Mouse (Mus musculus): Measurements from ENCODE around the gene 4930513O06Rik. TPM values are rescaled to one million over a fixed set of nuclear protein-coding genes. Genes with fewer than 3 reads are reported as not detected.

4930513O06Rik gene
- not detected in 2 replicates for polyA plus RNA-seq (2016; fragmentation: Nextera tagmentation; extraction: Ambion mirVana)

GRCm38 (mm10) chrX:139085943-139086342 lies at the start of gene 4930513O06Rik:
Gene 4930513O06Rik (plus strand): TSS chrX:139086243.
- no peak for ATAC-seq (ENCODE audit: low FRiP score, low read depth)

GRCm38 (mm10) chrX:139037666-139038065 lies 48.4 kb upstream of the 4930513O06Rik start:
- no peak overlapping the region for H3K9ac ChIP-seq (replicated peaks)
- WGBS, result 90% methylated on average over 1 of the region's 1 CpGs

More at GRCm38 (mm10) chrX:139085943-139086342, at the start of gene 4930513O06Rik:
- Histone ChIP-seq H3K27me3 (no peaks in the 10 kb centered on the region; the same call in 1 of the 2 replicates), H3K9me3 (no peaks in the 10 kb centered on the region), H3K27ac (replicated peaks) (no peak within 1 kb of the TSS), H3K9ac (replicated peaks) (no peak within 1 kb of the TSS), H3K4me2 (replicated peaks) (no peak within 1 kb of the TSS), H3K4me1 (no peaks in the 10 kb centered on the region), H3K36me3 (no peaks in the 10 kb centered on the region), H3K4me3 (no peak within 1 kb of the TSS)
- 87% methylated on average over 1 of the region's 1 CpGs for WGBS

GRCm38 (mm10) chrX:139039314-139039713 lies 46.7 kb upstream of the 4930513O06Rik start:
- Histone ChIP-seq H3K9me3 (no peaks in the 10 kb centered on the region), H3K9ac (replicated peaks) (no peak overlapping the region), H3K36me3 (no peaks in the 10 kb centered on the region), H3K4me3 (no peak overlapping the region), H3K27me3 (peaks cover 6% of the 10 kb centered on the region; the same call in 1 of the 2 replicates), H3K4me2 (replicated peaks) (no peak overlapping the region), H3K4me1 (no peaks in the 10 kb centered on the region), H3K27ac (replicated peaks) (no peak overlapping the region)
- ATAC-seq (ENCODE audit: low FRiP score, low read depth), result no peak
- WGBS, result 73% methylated on average over 2 of the region's 2 CpGs

More at GRCm38 (mm10) chrX:139037666-139038065, 48.4 kb upstream of the 4930513O06Rik start:
- H3K4me3 ChIP-seq, result no peak overlapping the region
- H3K27ac ChIP-seq (replicated peaks), result no peak overlapping the region
- H3K4me1 ChIP-seq, result no peaks in the 10 kb centered on the region
- peaks cover 6% of the 10 kb centered on the region; the same call in 1 of the 2 replicates for H3K27me3 ChIP-seq
- no peak for ATAC-seq (ENCODE audit: low FRiP score, low read depth)
- H3K9me3 ChIP-seq, result no peaks in the 10 kb centered on the region
- no peaks in the 10 kb centered on the region for H3K36me3 ChIP-seq
- H3K4me2 ChIP-seq (replicated peaks), result no peak overlapping the region

- H3K36me3 ChIP-seq, result no peaks in the 10 kb centered on the region
- WGBS, result 82% methylated on average over 1 of the region's 1 CpGs
- H3K9me3 ChIP-seq, result no peaks in the 10 kb centered on the region
- no peak overlapping the region for H3K27ac ChIP-seq (replicated peaks)
- H3K4me3 ChIP-seq, result no peak overlapping the region
- no peaks in the 10 kb centered on the region for H3K4me1 ChIP-seq
- no peak for ATAC-seq (ENCODE audit: low FRiP score, low read depth)
- H3K9ac ChIP-seq (replicated peaks), result no peak overlapping the region
- H3K27me3 ChIP-seq, result peaks cover 6% of the 10 kb centered on the region; the same call in 1 of the 2 replicates
- H3K4me2 ChIP-seq (replicated peaks), result no peak overlapping the region
These were observed 44.9 kb upstream of the 4930513O06Rik start for GRCm38 (mm10) chrX:139041148-139041547.

GRCm38 (mm10) chrX:139051976-139052375 lies 34.1 kb upstream of the 4930513O06Rik start:
- WGBS, result 74% methylated on average over 1 of the region's 1 CpGs
- ATAC-seq (ENCODE audit: low FRiP score, low read depth), result no peak
- H3K27ac ChIP-seq (replicated peaks), result no peak overlapping the region
- no peaks in the 10 kb centered on the region for H3K9me3 ChIP-seq
- H3K4me1 ChIP-seq, result no peaks in the 10 kb centered on the region
- H3K4me2 ChIP-seq (replicated peaks), result no peak overlapping the region
- no peaks in the 10 kb centered on the region; the same call in 1 of the 2 replicates for H3K27me3 ChIP-seq
- no peak overlapping the region for H3K4me3 ChIP-seq
- no peak overlapping the region for H3K9ac ChIP-seq (replicated peaks)
- H3K36me3 ChIP-seq, result no peaks in the 10 kb centered on the region

- ATAC-seq (ENCODE audit: low FRiP score, low read depth), result no peak
- no peaks in the 10 kb centered on the region for H3K36me3 ChIP-seq
- H3K4me3 ChIP-seq, result no peak overlapping the region
- 71% methylated on average over 1 of the region's 1 CpGs for WGBS
- no peak overlapping the region for H3K4me2 ChIP-seq (replicated peaks)
- no peak overlapping the region for H3K9ac ChIP-seq (replicated peaks)
- no peaks in the 10 kb centered on the region for H3K4me1 ChIP-seq
- H3K9me3 ChIP-seq, result no peaks in the 10 kb centered on the region
- H3K27ac ChIP-seq (replicated peaks), result no peak overlapping the region
- H3K27me3 ChIP-seq, result no peaks in the 10 kb centered on the region; the same call in 1 of the 2 replicates
These were observed 32.9 kb upstream of the 4930513O06Rik start for GRCm38 (mm10) chrX:139053149-139053548.

GRCm38 (mm10) chrX:139064078-139064477 lies 22.0 kb upstream of the 4930513O06Rik start:
- H3K9ac ChIP-seq (replicated peaks), result no peak overlapping the region
- H3K36me3 ChIP-seq, result no peaks in the 10 kb centered on the region
- no peak overlapping the region for H3K27ac ChIP-seq (replicated peaks)
- H3K4me3 ChIP-seq, result no peak overlapping the region
- 86% methylated on average over 5 of the region's 5 CpGs for WGBS
- H3K4me2 ChIP-seq (replicated peaks), result no peak overlapping the region
- no peaks in the 10 kb centered on the region for H3K4me1 ChIP-seq
- no peaks in the 10 kb centered on the region for H3K9me3 ChIP-seq
- no peak for ATAC-seq (ENCODE audit: low FRiP score, low read depth)
- no peaks in the 10 kb centered on the region for H3K27me3 ChIP-seq

- Histone ChIP-seq H3K4me2 (replicated peaks) (no peak overlapping the region), H3K36me3 (no peaks in the 10 kb centered on the region), H3K9me3 (no peaks in the 10 kb centered on the region), H3K4me1 (no peaks in the 10 kb centered on the region), H3K9ac (replicated peaks) (no peak overlapping the region), H3K27me3 (no peaks in the 10 kb centered on the region; the same call in 1 of the 2 replicates), H3K4me3 (no peak overlapping the region), H3K27ac (replicated peaks) (no peak overlapping the region)
- ATAC-seq (ENCODE audit: low FRiP score, low read depth), result no peak
- 92% methylated on average over 2 of the region's 2 CpGs for WGBS
These were observed 7.5 kb upstream of the 4930513O06Rik start for GRCm38 (mm10) chrX:139078493-139078892.

- Histone ChIP-seq H3K9ac (replicated peaks) (no peak within 1 kb of the TSS), H3K36me3 (no peaks in the 10 kb centered on the region), H3K4me3 (no peak within 1 kb of the TSS)
These were observed 966 bp upstream of the 4930513O06Rik start, which contains the start of gene Serpina7 for GRCm38 (mm10) chrX:139085077-139085476. Gene Serpina7 (minus strand): TSS chrX:139085236.

GRCm38 (mm10) chrX:139097197-139097596 lies 11.2 kb downstream of the 4930513O06Rik start:
- Histone ChIP-seq H3K4me2 (replicated peaks) (no peak overlapping the region), H3K9ac (replicated peaks) (no peak overlapping the region), H3K27me3 (no peaks in the 10 kb centered on the region), H3K4me1 (no peaks in the 10 kb centered on the region), H3K4me3 (no peak overlapping the region), H3K9me3 (no peaks in the 10 kb centered on the region), H3K36me3 (no peaks in the 10 kb centered on the region), H3K27ac (replicated peaks) (no peak overlapping the region)
- ATAC-seq (ENCODE audit: low FRiP score, low read depth), result no peak
- WGBS, result 33% methylated on average over 1 of the region's 1 CpGs

More at GRCm38 (mm10) chrX:139085077-139085476, 966 bp upstream of the 4930513O06Rik start, which contains the start of gene Serpina7:
- Histone ChIP-seq H3K4me2 (replicated peaks) (no peak within 1 kb of the TSS), H3K27ac (replicated peaks) (no peak within 1 kb of the TSS), H3K27me3 (no peaks in the 10 kb centered on the region; the same call in 1 of the 2 replicates), H3K9me3 (no peaks in the 10 kb centered on the region), H3K4me1 (no peaks in the 10 kb centered on the region)
- no peak for ATAC-seq (ENCODE audit: low FRiP score, low read depth)

- 42% methylated on average over 4 of the region's 4 CpGs for WGBS
- Histone ChIP-seq H3K4me3 (no peak overlapping the region), H3K36me3 (no peaks in the 10 kb centered on the region), H3K9ac (replicated peaks) (no peak overlapping the region), H3K27me3 (no peaks in the 10 kb centered on the region), H3K4me2 (replicated peaks) (no peak overlapping the region), H3K9me3 (no peaks in the 10 kb centered on the region), H3K4me1 (no peaks in the 10 kb centered on the region), H3K27ac (replicated peaks) (no peak overlapping the region)
- ATAC-seq (ENCODE audit: low FRiP score, low read depth), result 0 out of 2 replicates have a peak, but pooled peaks have one; percentile 16
These were observed 48.0 kb downstream of the 4930513O06Rik start for GRCm38 (mm10) chrX:139134031-139134430.

Data from midbrain, embryonic 12.5 days (tissue).